Mouse (Mus musculus): ENCODE data around the gene Tchp. TPM values are rescaled to one million over a fixed set of nuclear protein-coding genes. Genes with fewer than 3 reads are reported as not detected.

Gene Tchp
- polyA plus RNA-seq, 1 experiment from 2014 or later = 9.4 TPM

Small RNAs within 50 kb of the gene (microRNA-seq; reads per million reads assigned to microRNA genes)
- gene Mir7028 = not detected

Other genes with a start within 250 kb of the Tchp start
- 1.4 and 1.6 TPM in 2 replicates for gene Fam222a, start 139.7 kb upstream of the Tchp start, polyA plus RNA-seq (2015; fragmentation: Nextera tagmentation; extraction: Ambion mirVana)
- gene Trpv4, start 49.3 kb upstream of the Tchp start, polyA plus RNA-seq (2015; fragmentation: Nextera tagmentation; extraction: Ambion mirVana) = 2.8 and 3.7 TPM in 2 replicates
- 208 and 281 TPM in 2 replicates for gene Gltp, start 16.8 kb upstream of the Tchp start, polyA plus RNA-seq (2015; fragmentation: Nextera tagmentation; extraction: Ambion mirVana)
- gene Ankrd13a, start 66.9 kb downstream of the Tchp start, polyA plus RNA-seq (2015; fragmentation: Nextera tagmentation; extraction: Ambion mirVana) = 12.7 and 13.1 TPM in 2 replicates
- 35.9 and 42.0 TPM in 2 replicates for gene Git2, start 67.8 kb downstream of the Tchp start, polyA plus RNA-seq (2015; fragmentation: Nextera tagmentation; extraction: Ambion mirVana)
- gene 1500011B03Rik, start 115.7 kb downstream of the Tchp start, polyA plus RNA-seq (2015; fragmentation: Nextera tagmentation; extraction: Ambion mirVana) = 66.8 and 71.8 TPM in 2 replicates
- gene 4930519G04Rik, start 145.9 kb downstream of the Tchp start, polyA plus RNA-seq (2015; fragmentation: Nextera tagmentation; extraction: Ambion mirVana) = not detected in 2 replicates
- gene Gm9936, start 150.9 kb downstream of the Tchp start, polyA plus RNA-seq (2015; fragmentation: Nextera tagmentation; extraction: Ambion mirVana) = 0.18 TPM in 1 of 2 replicates, not detected in the other
- 7.8 and 8.1 TPM in 2 replicates for gene Oasl2, start 189.2 kb downstream of the Tchp start, polyA plus RNA-seq (2015; fragmentation: Nextera tagmentation; extraction: Ambion mirVana)
- 1.3 and 2.1 TPM in 2 replicates for gene Oasl1, start 215.5 kb downstream of the Tchp start, polyA plus RNA-seq (2015; fragmentation: Nextera tagmentation; extraction: Ambion mirVana)
- gene 2210016L21Rik, start 234.4 kb downstream of the Tchp start, polyA plus RNA-seq (2015; fragmentation: Nextera tagmentation; extraction: Ambion mirVana) = 45.6 and 53.5 TPM in 2 replicates

Data from stomach, embryonic 16.5 days (tissue).